ENCODE assay signal across 10 mouse cellular contexts in the genomic region with DNA sequence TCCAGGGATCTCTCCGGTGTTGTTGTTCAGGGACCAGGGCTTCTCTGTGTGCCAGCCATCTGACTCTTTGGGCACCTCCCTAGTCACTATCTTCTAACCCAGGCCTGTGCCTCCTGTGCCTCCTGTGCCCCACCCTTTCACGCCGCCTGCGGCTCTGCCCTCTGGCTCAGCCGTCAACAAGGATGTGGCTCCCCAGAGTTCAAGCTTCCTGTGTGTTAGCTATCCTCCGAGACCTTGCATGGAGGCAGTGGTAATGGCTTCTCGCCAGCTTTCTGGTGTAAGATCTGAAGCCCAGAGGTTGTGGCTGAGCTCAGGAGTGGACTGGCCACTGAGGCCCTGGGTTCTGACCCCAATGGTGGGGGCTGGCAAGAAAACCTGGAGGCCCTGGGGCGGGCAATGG. TPM values are rescaled to one million over a fixed set of nuclear protein-coding genes. Genes with fewer than 3 reads are reported as not detected.
A peak's percentile ranks its signal among the peaks of the same experiment; 100 is the strongest.
DNase-seq lines count a peak whose midpoint lies in the region; ATAC-seq lines count a peak whose summit lies in the region.
"Had no signal": no experiment of that assay in that cellular context is flagged by ENCODE, and none has a peak within 500 bp of the region (broad histone marks: within the 10 kb centered on the region; RNA-seq: fewer than 3 reads in every experiment).

No protein-coding gene starts in this region.

- no peaks in the 10 kb centered on the region for H3K9me3 ChIP-seq in heart, embryonic 14.5 days (ENCODE audit: control insufficient read depth, low read length)
- H3K9me3 ChIP-seq in hindbrain, embryonic 16.5 days (ENCODE audit: control insufficient read depth, low read length): no peaks in the 10 kb centered on the region

- 0 out of 2 replicates have a peak overlapping the region, but pooled peaks have one; percentile 16 for H3K9ac ChIP-seq in heart, embryonic 14.5 days (ENCODE audit: low read length)
- no peak overlapping the region for H3K9ac ChIP-seq in hindbrain, embryonic 16.5 days (ENCODE audit: low read depth, low read length)

- peaks cover 15 to 23% of the 10 kb centered on the region in 2 experiments for H3K4me1 ChIP-seq in heart, embryonic 14.5 days (ENCODE audit: control insufficient read depth in 2 of 2, insufficient read depth in 2 of 2, low read length in 2 of 2)
- no peaks in the 10 kb centered on the region for H3K4me1 ChIP-seq in hindbrain, embryonic 16.5 days (ENCODE audit: control insufficient read depth, insufficient read depth, low read depth, low read length)

- 60% methylated on average over 8 of the region's 8 CpGs for WGBS in heart, embryonic 14.5 days
- 86% methylated on average over 8 of the region's 8 CpGs for WGBS in hindbrain, embryonic 16.5 days

- no peaks in the 10 kb centered on the region for H3K27me3 ChIP-seq in heart, embryonic 14.5 days (ENCODE audit: control insufficient read depth, insufficient read depth, low read length)
- H3K27me3 ChIP-seq in hindbrain, embryonic 16.5 days (replicated peaks; ENCODE audit: control insufficient read depth, insufficient read depth, low read length): no peaks in the 10 kb centered on the region

- H3K36me3 ChIP-seq in heart, embryonic 14.5 days (ENCODE audit: control insufficient read depth, insufficient read depth, low read length): peaks cover 27% of the 10 kb centered on the region
- H3K36me3 ChIP-seq in hindbrain, embryonic 16.5 days (ENCODE audit: control insufficient read depth, insufficient read depth, low read length): no peaks in the 10 kb centered on the region

- DNase-seq in heart, adult 18-20 months: no peak
- DNase-seq in lung, postnatal 4 days: peak; percentile 49 to 60
- peak; percentile 35 for DNase-seq in thymus, postnatal 0 days (ENCODE audit: low spot score)
- no peak for DNase-seq in kidney, postnatal 4 days
- no peak for DNase-seq in left cerebral cortex, postnatal 25 days (ENCODE audit: low spot score in 2 of 2)
- DNase-seq: adrenal gland, adult 2 months; heart, postnatal 4 days had no signal

- intact Hi-C loops in left cerebral cortex, postnatal 25 days (cut with DNase I): no loop called here

- H3K4me3 ChIP-seq in heart, embryonic 14.5 days (ENCODE audit: control insufficient read depth in 1 of 2, insufficient read depth in 1 of 2, low read depth in 1 of 2, low read length in 2 of 2): no peak overlapping the region
- no peak overlapping the region for H3K4me3 ChIP-seq in hindbrain, embryonic 16.5 days (ENCODE audit: low read length)

- H3K27ac ChIP-seq in heart, embryonic 14.5 days (replicated peaks in 1 of 2; ENCODE audit: control insufficient read depth in 1 of 2, insufficient read depth in 1 of 2, low read depth in 2 of 2, low read length in 2 of 2): no peak overlapping the region
- no peak overlapping the region for H3K27ac ChIP-seq in hindbrain, embryonic 16.5 days (ENCODE audit: low read depth, low read length)

- no peak overlapping the region for H3K4me2 ChIP-seq in heart, embryonic 14.5 days (ENCODE audit: low read length)
- no peak overlapping the region for H3K4me2 ChIP-seq in hindbrain, embryonic 16.5 days (ENCODE audit: low read length)

- ATAC-seq in heart, embryonic 14.5 days (ENCODE audit: insufficient number of reproducible peaks, insufficient read depth, low FRiP score, low read depth): no peak
- ATAC-seq in erythroid progenitor cell, adult 5-6 weeks (replicated peaks; ENCODE audit: low FRiP score, poor library complexity, severe bottlenecking): peak; percentile 94
- no peak for ATAC-seq in hindbrain, embryonic 16.5 days

RNA-seq across cellular contexts. Expression of gene Asap3, which starts 16.3 kb away (rescaled TPM):
- 1.3 and 1.5 TPM in 2 replicates for polyA plus RNA-seq in heart, embryonic 14.5 days (2014; fragmentation: Nextera tagmentation; extraction: Ambion mirVana)
- total RNA-seq in heart, adult 18-20 months (2021): 1 to 10 TPM; 7.6 to 9.1 TPM
- not detected in 2 replicates for total RNA-seq in erythroid progenitor cell, adult 5-6 weeks (2015; ENCODE audit: low replicate concordance)
- total RNA-seq in erythroid progenitor cell, adult 5-6 weeks (2017; ENCODE audit: low replicate concordance): 0.53 and 0.90 TPM in 2 replicates
- 1.3 and 2.1 TPM in 2 replicates for polyA plus RNA-seq in thymus, postnatal 0 days (2015; fragmentation: Nextera tagmentation; extraction: Ambion mirVana)
- 1 to 10 TPM; 3.1 to 3.2 TPM for total RNA-seq in left cerebral cortex, postnatal 25 days (2021)
- 6.2 and 7.9 TPM in 2 replicates for polyA plus RNA-seq in hindbrain, embryonic 16.5 days (2015; fragmentation: Nextera tagmentation; extraction: Ambion mirVana)

RNA-seq across cellular contexts. Expression of gene E2f2, which starts 17.7 kb away (rescaled TPM):
- polyA plus RNA-seq in heart, embryonic 14.5 days (2014; fragmentation: Nextera tagmentation; extraction: Ambion mirVana): 2.5 and 3.1 TPM in 2 replicates
- 1 to 10 TPM; 1.3 to 1.4 TPM for total RNA-seq in heart, adult 18-20 months (2021)
- 276 and 287 TPM in 2 replicates for total RNA-seq in erythroid progenitor cell, adult 5-6 weeks (2015; ENCODE audit: low replicate concordance)
- 288 and 298 TPM in 2 replicates for total RNA-seq in erythroid progenitor cell, adult 5-6 weeks (2017; ENCODE audit: low replicate concordance)
- 58.9 and 64.1 TPM in 2 replicates for polyA plus RNA-seq in thymus, postnatal 0 days (2015; fragmentation: Nextera tagmentation; extraction: Ambion mirVana)
- total RNA-seq in left cerebral cortex, postnatal 25 days (2021): 1 to 10 TPM in 1 of 2 experiments, under 1 TPM in 1; 0.66 to 1.2 TPM
- 3.4 TPM in 2 replicates for polyA plus RNA-seq in hindbrain, embryonic 16.5 days (2015; fragmentation: Nextera tagmentation; extraction: Ambion mirVana)

RNA-seq across cellular contexts. Expression of gene Id3, which starts 46.6 kb away (rescaled TPM):
- polyA plus RNA-seq in heart, embryonic 14.5 days (2014; fragmentation: Nextera tagmentation; extraction: Ambion mirVana): 247 and 296 TPM in 2 replicates
- 10 to 100 TPM; 58.3 to 64.3 TPM for total RNA-seq in heart, adult 18-20 months (2021)
- total RNA-seq in erythroid progenitor cell, adult 5-6 weeks (2015; ENCODE audit: low replicate concordance): 14.7 TPM in 1 of 2 replicates, not detected in the other
- 2.7 TPM in 1 of 2 replicates, not detected in the other for total RNA-seq in erythroid progenitor cell, adult 5-6 weeks (2017; ENCODE audit: low replicate concordance)
- 262 and 327 TPM in 2 replicates for polyA plus RNA-seq in thymus, postnatal 0 days (2015; fragmentation: Nextera tagmentation; extraction: Ambion mirVana)
- 10 to 100 TPM; 37.5 to 39.2 TPM for total RNA-seq in left cerebral cortex, postnatal 25 days (2021)
- polyA plus RNA-seq in hindbrain, embryonic 16.5 days (2015; fragmentation: Nextera tagmentation; extraction: Ambion mirVana): 214 and 226 TPM in 2 replicates

RNA-seq across cellular contexts. Expression of gene Tcea3, which starts 57.6 kb away (rescaled TPM):
- polyA plus RNA-seq in heart, embryonic 14.5 days (2014; fragmentation: Nextera tagmentation; extraction: Ambion mirVana): 64.7 and 74.6 TPM in 2 replicates
- total RNA-seq in heart, adult 18-20 months (2021): 100 to 1,000 TPM; 126 to 148 TPM
- 1.3 and 2.5 TPM in 2 replicates for total RNA-seq in erythroid progenitor cell, adult 5-6 weeks (2015; ENCODE audit: low replicate concordance)
- not detected in 2 replicates for total RNA-seq in erythroid progenitor cell, adult 5-6 weeks (2017; ENCODE audit: low replicate concordance)
- polyA plus RNA-seq in thymus, postnatal 0 days (2015; fragmentation: Nextera tagmentation; extraction: Ambion mirVana): 1.2 TPM in 2 replicates
- under 1 TPM; 0.57 to 0.76 TPM for total RNA-seq in left cerebral cortex, postnatal 25 days (2021)
- 2.1 and 3.5 TPM in 2 replicates for polyA plus RNA-seq in hindbrain, embryonic 16.5 days (2015; fragmentation: Nextera tagmentation; extraction: Ambion mirVana)

Comparison
In these comparisons a context has a peak if more than half of its experiments do, and no peak if none do; other contexts are left out.
1. DNase-seq: peak in lung, postnatal 4 days (2 of 2) and thymus, postnatal 0 days (single experiment); none in heart, adult 18-20 months (0 of 2), kidney, postnatal 4 days (0 of 2) and left cerebral cortex, postnatal 25 days (0 of 2).
2. RNA of gene E2f2, which starts 17.7 kb away (total RNA-seq): 276 to 298 TPM in erythroid progenitor cell, adult 5-6 weeks; 1.3 to 1.4 TPM in heart, adult 18-20 months and 0.66 to 1.2 TPM in left cerebral cortex, postnatal 25 days; every median in the first group is over 100 times any median in the second.